Mouse (Mus musculus): ENCODE data around the gene Pcnx2.

- TF ChIP-seq POLR2A (IDR thresholded peaks at IDR 0.05; ENCODE audit: insufficient read depth, low read depth, low read length) (no peak), CTCF (IDR thresholded peaks at IDR 0.05) (peak; percentile 59)
Observed at GRCm38 (mm10) chr8:125759022-125759421, 139.1 kb downstream of the Pcnx2 start.

Measured in heart, adult 2 months (tissue).